Mouse (Mus musculus): Measurements from ENCODE around the gene Shc3.

- no peak for TF ChIP-seq RCOR1 (IDR thresholded peaks at IDR 0.05; ENCODE audit: low read depth, low read length)
- no peak for TF ChIP-seq USF1 (IDR thresholded peaks at IDR 0.05; ENCODE audit: low read depth, low read length)
- TF ChIP-seq POLR2A (IDR thresholded peaks at IDR 0.05; ENCODE audit: control insufficient read depth in 1 of 2, insufficient read depth in 1 of 2, low read depth in 1 of 2, low read length in 2 of 2, poor library complexity in 1 of 2): no peak
- no peak for TF ChIP-seq CTCF (IDR thresholded peaks at IDR 0.05 in 2 of 3, conservative IDR thresholded peaks at IDR 0.05 in 1 of 3; ENCODE audit: control insufficient read depth in 1 of 3, insufficient read depth in 1 of 3, low read depth in 2 of 3, low read length in 3 of 3, poor library complexity in 1 of 3, severe bottlenecking in 1 of 3)
- no peak for TF ChIP-seq KAT2A (conservative IDR thresholded peaks at IDR 0.05; ENCODE audit: low read depth, low read length)
- TF ChIP-seq POLR2AphosphoS5 (IDR thresholded peaks at IDR 0.05; ENCODE audit: borderline replicate concordance, low read depth, low read length): no peak
- TF ChIP-seq EP300 (IDR thresholded peaks at IDR 0.05; ENCODE audit: low read depth in 1 of 2, low read length in 2 of 2): no peak
- no peak for TF ChIP-seq ETS1 (IDR thresholded peaks at IDR 0.05; ENCODE audit: low read depth, low read length)
- no peak for TF ChIP-seq CHD1 (IDR thresholded peaks at IDR 0.05; ENCODE audit: low read depth, low read length)
- no peak for TF ChIP-seq E2F4 (IDR thresholded peaks at IDR 0.05; ENCODE audit: borderline replicate concordance, low read depth, low read length)
- no peak for TF ChIP-seq MAX (IDR thresholded peaks at IDR 0.05; ENCODE audit: low read length)
- no peak for TF ChIP-seq ZNF384 (IDR thresholded peaks at IDR 0.05; ENCODE audit: low read depth, low read length)
- TF ChIP-seq MAFK (IDR thresholded peaks at IDR 0.05; ENCODE audit: borderline replicate concordance, low read depth, low read length): no peak
- TF ChIP-seq MYB (IDR thresholded peaks at IDR 0.05; ENCODE audit: low read depth, low read length): no peak
These were observed 1.8 kb downstream of the Shc3 start for GRCm38 (mm10) chr13:51567411-51567851.
